Mouse (Mus musculus): Measurements from ENCODE around the gene Chrna3.

Chrna3 gene

GRCm38 (mm10) chr9:55003609-55004008 lies 22.8 kb downstream of the Chrna3 start:
- DNase-seq (ENCODE audit: low spot score in 2 of 2) = no peak

GRCm38 (mm10) chr9:54995645-54996044 lies 30.7 kb downstream of the Chrna3 start:
- no peak for DNase-seq (ENCODE audit: low spot score in 2 of 2)

- DNase-seq (ENCODE audit: low spot score in 2 of 2) = no peak
Observed at GRCm38 (mm10) chr9:54994381-54994780, 32.0 kb downstream of the Chrna3 start.

- DNase-seq (ENCODE audit: low spot score in 2 of 2) = no peak
Observed at GRCm38 (mm10) chr9:54990362-54990761, 36.0 kb downstream of the Chrna3 start.

GRCm38 (mm10) chr9:54982401-54982800 lies 44.0 kb downstream of the Chrna3 start:
- DNase-seq (ENCODE audit: low spot score in 2 of 2) = no peak

GRCm38 (mm10) chr9:54981291-54982191 lies 44.8 kb downstream of the Chrna3 start:
- peak in 1 of 2 experiments; percentile 44 for DNase-seq (ENCODE audit: low spot score in 2 of 2)

GRCm38 (mm10) chr9:54980674-54981073 lies 45.7 kb downstream of the Chrna3 start, which contains the start of gene Chrna5:
Gene Chrna5 (plus strand): TSS chr9:54980880.
- no peak for DNase-seq (ENCODE audit: low spot score in 2 of 2)

- DNase-seq (ENCODE audit: low spot score in 2 of 2) = no peak
Observed at GRCm38 (mm10) chr9:54969972-54970637, 56.3 kb downstream of the Chrna3 start.

- no peak for DNase-seq (ENCODE audit: low spot score in 2 of 2)
Observed at GRCm38 (mm10) chr9:54963669-54964068, 62.7 kb downstream of the Chrna3 start.

GRCm38 (mm10) chr9:54961059-54961458 lies 65.3 kb downstream of the Chrna3 start:
- no peak for DNase-seq (ENCODE audit: low spot score in 2 of 2)
